Mouse (Mus musculus) brain, embryonic 14.5 days (tissue): ENCODE results near the gene Tvp23a.

ENCODE experiments used
- CTCF ChIP-seq: fragments of 200-500 bp; IDR thresholded peaks from 2 replicates; pipeline ENCODE4 v1.5.1; 2012; ENCODE audit warnings: inconsistent platforms, mild to moderate bottlenecking, moderate library complexity, borderline replicate concordance; ENCODE audit not compliant: insufficient read depth, insufficient read length; ENCODE audit errors: extremely low read depth
- POLR2A ChIP-seq: fragments of 200-500 bp; IDR thresholded peaks from 2 replicates; pipeline ENCODE4 v1.6.1; 2012; ENCODE audit warnings: mild to moderate bottlenecking, inconsistent platforms, borderline replicate concordance; ENCODE audit not compliant: poor library complexity, insufficient read depth, insufficient read length, severe bottlenecking; ENCODE audit errors: extremely low read depth

GRCm38 (mm10) chr16:10453872-10454582 lies 6.9 kb upstream of the Tvp23a start:
- TF ChIP-seq POLR2A (no peak), CTCF (no peak)
